Mouse (Mus musculus): ENCODE results near the gene Rsph9. TPM values are rescaled to one million over a fixed set of nuclear protein-coding genes. Genes with fewer than 3 reads are reported as not detected.

The Rsph9 gene
- total and polyA plus RNA-seq, 3 experiments = not detected

DNA sequence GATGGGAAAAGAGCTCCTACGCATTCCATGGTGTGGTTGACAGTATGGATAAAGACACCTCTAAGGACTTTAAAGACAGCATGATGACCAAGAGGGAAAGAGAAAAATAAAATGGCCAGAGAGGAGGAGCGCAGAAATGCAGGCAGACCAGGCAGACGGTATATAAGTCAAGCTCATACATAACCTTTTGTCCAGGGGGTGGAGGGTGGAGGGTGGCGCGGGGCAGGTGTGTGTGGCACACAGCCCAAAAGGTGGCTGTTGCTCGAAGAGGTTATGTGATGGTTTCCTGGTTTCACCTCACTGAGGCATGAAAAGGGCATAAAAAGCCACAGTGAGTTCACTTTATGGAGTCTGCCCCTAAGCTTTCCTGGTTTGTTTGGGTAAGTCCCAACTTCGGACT is 18.5 kb upstream of the Rsph9 start:
- Histone ChIP-seq H3K9me3 (replicated peaks) (no peaks in the 10 kb centered on the region), H3K4me3 (ENCODE audit: low read depth, low read length) (peak overlapping the region; percentile 57; the same call in 1 of the 2 replicates), H3K4me1 (ENCODE audit: insufficient read depth, low read depth, low read length) (peaks cover 55% of the 10 kb centered on the region), H3K27me3 (ENCODE audit: insufficient read depth, low read length) (no peaks in the 10 kb centered on the region), H3K36me3 (replicated peaks) (peaks cover 45% of the 10 kb centered on the region)
- DNase-seq (ENCODE audit: low spot score) = no peak
- TF ChIP-seq CTCF (IDR thresholded peaks at IDR 0.05; ENCODE audit: low read depth, low read length) = no peak
- no peak for TF ChIP-seq GATA1 (IDR thresholded peaks at IDR 0.05; ENCODE audit: borderline replicate concordance, low read length)
- no peak for TF ChIP-seq TAL1 (conservative IDR thresholded peaks at IDR 0.05; ENCODE audit: low read depth, low read length)
- no peak for TF ChIP-seq POLR2AphosphoS5 (IDR thresholded peaks at IDR 0.05; ENCODE audit: insufficient replicate concordance, low read depth, low read length)
- TF ChIP-seq GATA2 (IDR thresholded peaks at IDR 0.05; ENCODE audit: borderline replicate concordance, low read depth, low read length) = no peak
- ATAC-seq (ENCODE audit: extremely low read depth, insufficient number of reproducible peaks, low FRiP score, poor library complexity, severe bottlenecking) = no peak

DNA sequence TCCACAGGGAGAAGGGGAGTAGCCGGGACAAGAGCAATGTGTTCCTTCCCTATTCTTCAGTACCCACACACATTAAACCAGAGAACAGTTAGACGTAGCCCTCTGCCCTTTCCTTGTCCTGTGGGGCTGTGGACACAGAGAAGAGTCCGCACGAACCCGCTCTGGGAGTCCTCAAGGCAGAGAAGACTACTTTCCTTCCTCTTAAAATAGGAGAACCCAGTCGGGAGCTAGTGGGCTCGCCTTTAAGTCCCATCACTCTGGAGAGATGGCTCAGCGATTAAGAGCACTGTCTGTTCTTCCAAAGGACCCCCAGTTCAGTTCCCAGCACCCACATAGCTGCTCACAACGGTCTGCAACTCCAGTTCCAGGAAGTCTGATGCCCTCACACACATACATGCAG is 17.7 kb upstream of the Rsph9 start:
- ATAC-seq (ENCODE audit: extremely low read depth, insufficient number of reproducible peaks, low FRiP score, poor library complexity, severe bottlenecking) (no peak), DNase-seq (ENCODE audit: low spot score) (no peak)
- Histone ChIP-seq H3K4me1 (ENCODE audit: insufficient read depth, low read depth, low read length) (peaks cover 63% of the 10 kb centered on the region), H3K27me3 (ENCODE audit: insufficient read depth, low read length) (no peaks in the 10 kb centered on the region), H3K9me3 (replicated peaks) (no peaks in the 10 kb centered on the region), H3K36me3 (replicated peaks) (peaks cover 36% of the 10 kb centered on the region), H3K4me3 (ENCODE audit: low read depth, low read length) (peak overlapping the region; percentile 74)
- TF ChIP-seq GATA2 (IDR thresholded peaks at IDR 0.05; ENCODE audit: borderline replicate concordance, low read depth, low read length) (no peak), CTCF (IDR thresholded peaks at IDR 0.05; ENCODE audit: low read depth, low read length) (no peak), GATA1 (IDR thresholded peaks at IDR 0.05; ENCODE audit: borderline replicate concordance, low read length) (no peak), TAL1 (conservative IDR thresholded peaks at IDR 0.05; ENCODE audit: low read depth, low read length) (no peak), POLR2AphosphoS5 (IDR thresholded peaks at IDR 0.05; ENCODE audit: insufficient replicate concordance, low read depth, low read length) (no peak)

- no peaks in the 10 kb centered on the region for H3K9me3 ChIP-seq (replicated peaks)
- peaks cover 31% of the 10 kb centered on the region for H3K36me3 ChIP-seq (replicated peaks)
- H3K4me3 ChIP-seq (ENCODE audit: low read depth, low read length) = peak overlapping the region; percentile 74
- ATAC-seq (ENCODE audit: extremely low read depth, insufficient number of reproducible peaks, low FRiP score, poor library complexity, severe bottlenecking) (no peak), DNase-seq (ENCODE audit: low spot score) (no peak)
- no peaks in the 10 kb centered on the region for H3K27me3 ChIP-seq (ENCODE audit: insufficient read depth, low read length)
- TF ChIP-seq TAL1 (conservative IDR thresholded peaks at IDR 0.05; ENCODE audit: low read depth, low read length) = no peak
- no peak for TF ChIP-seq CTCF (IDR thresholded peaks at IDR 0.05; ENCODE audit: low read depth, low read length)
- TF ChIP-seq POLR2AphosphoS5 (IDR thresholded peaks at IDR 0.05; ENCODE audit: insufficient replicate concordance, low read depth, low read length) = no peak
- no peak for TF ChIP-seq GATA2 (IDR thresholded peaks at IDR 0.05; ENCODE audit: borderline replicate concordance, low read depth, low read length)
- no peak for TF ChIP-seq GATA1 (IDR thresholded peaks at IDR 0.05; ENCODE audit: borderline replicate concordance, low read length)
- H3K4me1 ChIP-seq (ENCODE audit: insufficient read depth, low read depth, low read length) = peaks cover 68% of the 10 kb centered on the region
These were observed 17.2 kb upstream of the Rsph9 start for GRCm38 (mm10) chr17:46161179-46161578.

- H3K4me3 ChIP-seq (ENCODE audit: low read depth, low read length) = peak within 1 kb of the TSS; percentile 74
- H3K27me3 ChIP-seq (ENCODE audit: insufficient read depth, low read length) = no peaks in the 10 kb centered on the region
- H3K9me3 ChIP-seq (replicated peaks) = no peaks in the 10 kb centered on the region
- H3K36me3 ChIP-seq (replicated peaks) = peaks cover 26% of the 10 kb centered on the region
- DNase-seq (ENCODE audit: low spot score) (peak; percentile 88), ATAC-seq (ENCODE audit: extremely low read depth, insufficient number of reproducible peaks, low FRiP score, poor library complexity, severe bottlenecking) (peak; percentile 92)
- TF ChIP-seq POLR2AphosphoS5 (IDR thresholded peaks at IDR 0.05; ENCODE audit: insufficient replicate concordance, low read depth, low read length) (no peak), GATA1 (IDR thresholded peaks at IDR 0.05; ENCODE audit: borderline replicate concordance, low read length) (no peak), GATA2 (IDR thresholded peaks at IDR 0.05; ENCODE audit: borderline replicate concordance, low read depth, low read length) (no peak), TAL1 (conservative IDR thresholded peaks at IDR 0.05; ENCODE audit: low read depth, low read length) (no peak), CTCF (IDR thresholded peaks at IDR 0.05; ENCODE audit: low read depth, low read length) (no peak)
- peaks cover 68% of the 10 kb centered on the region for H3K4me1 ChIP-seq (ENCODE audit: insufficient read depth, low read depth, low read length)
These were observed 16.7 kb upstream of the Rsph9 start, which contains the start of gene Gtpbp2 for GRCm38 (mm10) chr17:46160686-46161085. TSS of gene Gtpbp2 (plus strand) at chr17:46161032.

- peak overlapping the region; percentile 74 for H3K4me3 ChIP-seq (ENCODE audit: low read depth, low read length)
- H3K9me3 ChIP-seq (replicated peaks) = no peaks in the 10 kb centered on the region
- peaks cover 21% of the 10 kb centered on the region for H3K36me3 ChIP-seq (replicated peaks)
- ATAC-seq (ENCODE audit: extremely low read depth, insufficient number of reproducible peaks, low FRiP score, poor library complexity, severe bottlenecking) (peak; percentile 64), DNase-seq (ENCODE audit: low spot score) (peak; percentile 78)
- H3K4me1 ChIP-seq (ENCODE audit: insufficient read depth, low read depth, low read length) = peaks cover 64% of the 10 kb centered on the region
- no peaks in the 10 kb centered on the region for H3K27me3 ChIP-seq (ENCODE audit: insufficient read depth, low read length)
- TF ChIP-seq TAL1 (conservative IDR thresholded peaks at IDR 0.05; ENCODE audit: low read depth, low read length) (no peak), CTCF (IDR thresholded peaks at IDR 0.05; ENCODE audit: low read depth, low read length) (no peak), POLR2AphosphoS5 (IDR thresholded peaks at IDR 0.05; ENCODE audit: insufficient replicate concordance, low read depth, low read length) (peak; percentile 38; the same call in 1 of the 2 replicates)
These were observed 16.2 kb upstream of the Rsph9 start for GRCm38 (mm10) chr17:46160090-46160662.

GRCm38 (mm10) chr17:46159236-46159635 is 15.2 kb upstream of the Rsph9 start:
- peak overlapping the region; percentile 74; the same call in 1 of the 2 replicates for H3K4me3 ChIP-seq (ENCODE audit: low read depth, low read length)
- H3K4me1 ChIP-seq (ENCODE audit: insufficient read depth, low read depth, low read length) = peaks cover 66% of the 10 kb centered on the region
- peaks cover 12% of the 10 kb centered on the region for H3K36me3 ChIP-seq (replicated peaks)
- H3K9me3 ChIP-seq (replicated peaks) = no peaks in the 10 kb centered on the region
- H3K27me3 ChIP-seq (ENCODE audit: insufficient read depth, low read length) = no peaks in the 10 kb centered on the region
- TF ChIP-seq GATA2 (IDR thresholded peaks at IDR 0.05; ENCODE audit: borderline replicate concordance, low read depth, low read length) = no peak
- TF ChIP-seq TAL1 (conservative IDR thresholded peaks at IDR 0.05; ENCODE audit: low read depth, low read length) = peak; percentile 80
- no peak for TF ChIP-seq POLR2AphosphoS5 (IDR thresholded peaks at IDR 0.05; ENCODE audit: insufficient replicate concordance, low read depth, low read length)
- no peak for TF ChIP-seq GATA1 (IDR thresholded peaks at IDR 0.05; ENCODE audit: borderline replicate concordance, low read length)
- no peak for TF ChIP-seq CTCF (IDR thresholded peaks at IDR 0.05; ENCODE audit: low read depth, low read length)
- no peak for ATAC-seq (ENCODE audit: extremely low read depth, insufficient number of reproducible peaks, low FRiP score, poor library complexity, severe bottlenecking)
- no peak for DNase-seq (ENCODE audit: low spot score)

Measured in G1E (cell line).